Mouse (Mus musculus) C2C12 (cell line): ENCODE measurements around the gene Cstf3.

Source experiments
- CEBPB ChIP-seq: IDR thresholded peaks from one replicate; pipeline ENCODE4 v1.6.1; 2011; ENCODE audit warnings: low read depth, mild to moderate bottlenecking, control low read depth, moderate library complexity
- CTCF ChIP-seq: IDR thresholded peaks from one replicate; pipeline ENCODE4 v1.5.1; 2011; ENCODE audit not compliant: control insufficient read depth, insufficient read depth, insufficient read length
- MAX ChIP-seq: IDR thresholded peaks from one replicate; pipeline ENCODE4 v1.6.1; 2011; ENCODE audit warnings: mild to moderate bottlenecking, control low read depth
- MYOD1 ChIP-seq: IDR thresholded peaks from one replicate; pipeline ENCODE4 v1.6.1; 2011; ENCODE audit warnings: low read depth; ENCODE audit not compliant: control insufficient read depth, insufficient read length
- MYOG ChIP-seq: IDR thresholded peaks from one replicate; pipeline ENCODE4 v1.6.1; 2011; ENCODE audit not compliant: control insufficient read depth, insufficient read length; ENCODE audit errors: extremely low read depth

- no peak for TF ChIP-seq CTCF
- no peak for TF ChIP-seq MYOD1
- no peak for TF ChIP-seq MYOG
- no peak for TF ChIP-seq CEBPB
- TF ChIP-seq MAX: no peak
Measured at GRCm38 (mm10) chr2:104558938-104559337, 31.4 kb upstream of the Cstf3 start.
